Mouse (Mus musculus): ENCODE measurements around the gene Mamdc2. TPM values are rescaled to one million over a fixed set of nuclear protein-coding genes. Genes with fewer than 3 reads are reported as not detected.

Gene Mamdc2
- polyA plus RNA-seq, 1 experiment from 2014 or later: 0.89 TPM

GRCm38 (mm10) chr19:23298917-23299316 lies 149.3 kb downstream of the Mamdc2 start:
- Histone ChIP-seq H3K9me3 (ENCODE audit: low read length) (no peaks in the 10 kb centered on the region), H3K4me2 (ENCODE audit: low read depth, low read length) (no peak overlapping the region), H3K4me3 (ENCODE audit: low read depth, low read length) (no peak overlapping the region), H3K27me3 (ENCODE audit: insufficient read depth, low read length) (no peaks in the 10 kb centered on the region), H3K4me1 (ENCODE audit: insufficient read depth) (no peaks in the 10 kb centered on the region), H3K36me3 (replicated peaks; ENCODE audit: insufficient read depth, low read length) (no peaks in the 10 kb centered on the region), H3K27ac (ENCODE audit: low read depth) (no peak overlapping the region), H3K9ac (replicated peaks) (no peak overlapping the region)
- DNase-seq: no peak
- 69% methylated on average over 1 of the region's 1 CpGs for WGBS (ENCODE audit: insufficient replicate concordance)
- TF ChIP-seq EP300 (IDR thresholded peaks at IDR 0.05; ENCODE audit: low read depth) (no peak), CTCF (IDR thresholded peaks at IDR 0.05; ENCODE audit: low read depth) (no peak)
- no peak for ATAC-seq

GRCm38 (mm10) chr19:23297191-23297590 lies 151.1 kb downstream of the Mamdc2 start:
- Histone ChIP-seq H3K4me3 (ENCODE audit: low read depth, low read length) (no peak overlapping the region), H3K27me3 (ENCODE audit: insufficient read depth, low read length) (no peaks in the 10 kb centered on the region), H3K27ac (ENCODE audit: low read depth) (no peak overlapping the region), H3K9ac (replicated peaks) (no peak overlapping the region), H3K9me3 (ENCODE audit: low read length) (no peaks in the 10 kb centered on the region), H3K36me3 (replicated peaks; ENCODE audit: insufficient read depth, low read length) (no peaks in the 10 kb centered on the region), H3K4me2 (ENCODE audit: low read depth, low read length) (no peak overlapping the region), H3K4me1 (ENCODE audit: insufficient read depth) (no peaks in the 10 kb centered on the region)
- no peak for ATAC-seq
- no peak for DNase-seq
- no peak for TF ChIP-seq EP300 (IDR thresholded peaks at IDR 0.05; ENCODE audit: low read depth)
- no peak for TF ChIP-seq CTCF (IDR thresholded peaks at IDR 0.05; ENCODE audit: low read depth)

GRCm38 (mm10) chr19:23289251-23289650 lies 159.0 kb downstream of the Mamdc2 start:
- no peak overlapping the region for H3K9ac ChIP-seq (replicated peaks)
- TF ChIP-seq CTCF (IDR thresholded peaks at IDR 0.05; ENCODE audit: low read depth) (no peak), EP300 (IDR thresholded peaks at IDR 0.05; ENCODE audit: low read depth) (no peak)
- WGBS (ENCODE audit: insufficient replicate concordance): 49% methylated on average over 1 of the region's 1 CpGs
- no peak for DNase-seq
- peaks cover 3% of the 10 kb centered on the region; the same call in 1 of the 2 replicates for H3K9me3 ChIP-seq (ENCODE audit: low read length)
- H3K4me3 ChIP-seq (ENCODE audit: low read depth, low read length): no peak overlapping the region
- no peaks in the 10 kb centered on the region for H3K4me1 ChIP-seq (ENCODE audit: insufficient read depth)
- ATAC-seq: no peak
- H3K27me3 ChIP-seq (ENCODE audit: insufficient read depth, low read length): no peaks in the 10 kb centered on the region
- H3K36me3 ChIP-seq (replicated peaks; ENCODE audit: insufficient read depth, low read length): no peaks in the 10 kb centered on the region
- no peak overlapping the region for H3K4me2 ChIP-seq (ENCODE audit: low read depth, low read length)
- H3K27ac ChIP-seq (ENCODE audit: low read depth): no peak overlapping the region

GRCm38 (mm10) chr19:23281911-23282660 lies 166.2 kb downstream of the Mamdc2 start:
- no peak overlapping the region for H3K4me2 ChIP-seq (ENCODE audit: low read depth, low read length)
- H3K36me3 ChIP-seq (replicated peaks; ENCODE audit: insufficient read depth, low read length): no peaks in the 10 kb centered on the region
- H3K9ac ChIP-seq (replicated peaks): no peak overlapping the region
- H3K9me3 ChIP-seq (ENCODE audit: low read length): no peaks in the 10 kb centered on the region; the same call in 1 of the 2 replicates
- no peak for DNase-seq
- TF ChIP-seq CTCF (IDR thresholded peaks at IDR 0.05; ENCODE audit: low read depth) (no peak), EP300 (IDR thresholded peaks at IDR 0.05; ENCODE audit: low read depth) (no peak)
- H3K27ac ChIP-seq (ENCODE audit: low read depth): no peak overlapping the region
- 64% methylated on average over 8 of the region's 8 CpGs for WGBS (ENCODE audit: insufficient replicate concordance)
- H3K27me3 ChIP-seq (ENCODE audit: insufficient read depth, low read length): no peaks in the 10 kb centered on the region
- H3K4me1 ChIP-seq (ENCODE audit: insufficient read depth): no peaks in the 10 kb centered on the region
- no peak overlapping the region for H3K4me3 ChIP-seq (ENCODE audit: low read depth, low read length)
- no peak for ATAC-seq

GRCm38 (mm10) chr19:23274054-23274724 lies 174.1 kb downstream of the Mamdc2 start:
- H3K27ac ChIP-seq (ENCODE audit: low read depth): no peak overlapping the region
- peak; percentile 10; the same call in 1 of the 2 replicates for ATAC-seq

GRCm38 (mm10) chr19:23273355-23274053 lies 174.7 kb downstream of the Mamdc2 start, which contains the start of gene Smc5:
Gene Smc5, minus strand, starts transcription at chr19:23273897.
- ATAC-seq (peak; percentile 98), DNase-seq (peak; percentile 96)
- peak within 1 kb of the TSS; percentile 85 for H3K4me2 ChIP-seq (ENCODE audit: low read depth, low read length)
- peak within 1 kb of the TSS; percentile 53 for H3K27ac ChIP-seq (ENCODE audit: low read depth)
- H3K36me3 ChIP-seq (replicated peaks; ENCODE audit: insufficient read depth, low read length): peaks cover 6% of the 10 kb centered on the region
- TF ChIP-seq EP300 (IDR thresholded peaks at IDR 0.05; ENCODE audit: low read depth): no peak
- no peak for TF ChIP-seq CTCF (IDR thresholded peaks at IDR 0.05; ENCODE audit: low read depth)
- no peaks in the 10 kb centered on the region for H3K9me3 ChIP-seq (ENCODE audit: low read length)
- no peaks in the 10 kb centered on the region for H3K27me3 ChIP-seq (ENCODE audit: insufficient read depth, low read length)
- H3K4me3 ChIP-seq (ENCODE audit: low read depth, low read length): peak within 1 kb of the TSS; percentile 69
- H3K4me1 ChIP-seq (ENCODE audit: insufficient read depth): peaks cover 8% of the 10 kb centered on the region
- peak within 1 kb of the TSS; percentile 87 for H3K9ac ChIP-seq (replicated peaks)
- WGBS (ENCODE audit: insufficient replicate concordance): under 1% methylated on average over 60 of the region's 69 CpGs

More at GRCm38 (mm10) chr19:23274054-23274724, 174.1 kb downstream of the Mamdc2 start:
- no peak for DNase-seq
- peak overlapping the region; percentile 85 for H3K4me2 ChIP-seq (ENCODE audit: low read depth, low read length)
- WGBS (ENCODE audit: insufficient replicate concordance): 64% methylated on average over 3 of the region's 4 CpGs
- peak overlapping the region; percentile 87; the same call in 1 of the 2 replicates for H3K9ac ChIP-seq (replicated peaks)
- H3K36me3 ChIP-seq (replicated peaks; ENCODE audit: insufficient read depth, low read length): no peaks in the 10 kb centered on the region
- no peaks in the 10 kb centered on the region for H3K9me3 ChIP-seq (ENCODE audit: low read length)
- TF ChIP-seq CTCF (IDR thresholded peaks at IDR 0.05; ENCODE audit: low read depth) (no peak), EP300 (IDR thresholded peaks at IDR 0.05; ENCODE audit: low read depth) (no peak)
- no peaks in the 10 kb centered on the region for H3K27me3 ChIP-seq (ENCODE audit: insufficient read depth, low read length)
- H3K4me1 ChIP-seq (ENCODE audit: insufficient read depth): peaks cover 8% of the 10 kb centered on the region
- H3K4me3 ChIP-seq (ENCODE audit: low read depth, low read length): peak overlapping the region; percentile 69
